Mouse (Mus musculus) myocyte (in vitro differentiated cells): Measurements from ENCODE around the gene Irf9.

Experiments used
- CEBPB ChIP-seq: IDR thresholded peaks from 2 replicates; pipeline ENCODE4 v1.6.1; 2011; ENCODE audit warnings: mild to moderate bottlenecking, moderate library complexity; ENCODE audit not compliant: poor library complexity, insufficient read depth, severe bottlenecking
- E2F4 ChIP-seq: IDR thresholded peaks from one replicate; pipeline ENCODE4 v1.6.1; 2011; ENCODE audit warnings: mild to moderate bottlenecking, control low read depth, moderate library complexity; ENCODE audit not compliant: insufficient read depth
- MAX ChIP-seq: IDR thresholded peaks from one replicate; pipeline ENCODE4 v1.6.1; 2011; ENCODE audit warnings: low read depth, mild to moderate bottlenecking, control low read depth
- MYOG ChIP-seq, 3 experiments: IDR thresholded peaks; one replicate each; pipeline ENCODE4 v1.6.1; 2011; ENCODE audit warnings: control low read depth in 2 of 3, low read depth in 2 of 3, mild to moderate bottlenecking in 2 of 3; ENCODE audit not compliant: insufficient read length in 2 of 3, control insufficient read depth in 1 of 3, insufficient read depth in 1 of 3
- POLR2A ChIP-seq: IDR thresholded peaks from one replicate; pipeline ENCODE4 v1.6.1; 2011; ENCODE audit warnings: low read depth, mild to moderate bottlenecking, control low read depth, moderate library complexity; ENCODE audit not compliant: insufficient read length
- POLR2AphosphoS2 ChIP-seq: IDR thresholded peaks from one replicate; pipeline ENCODE4 v1.6.1; 2011; ENCODE audit warnings: low read depth, control low read depth; ENCODE audit not compliant: insufficient read length
- REST ChIP-seq: IDR thresholded peaks from one replicate; pipeline ENCODE4 v1.6.1; 2011; ENCODE audit warnings: mild to moderate bottlenecking, control low read depth, moderate library complexity; ENCODE audit not compliant: insufficient read depth, insufficient read length
- TCF12 ChIP-seq: IDR thresholded peaks from one replicate; pipeline ENCODE4 v1.6.1; 2011; ENCODE audit warnings: mild to moderate bottlenecking, control low read depth; ENCODE audit not compliant: poor library complexity, insufficient read depth, severe bottlenecking
- USF1 ChIP-seq: IDR thresholded peaks from one replicate; pipeline ENCODE4 v1.6.1; 2011; ENCODE audit warnings: low read depth, mild to moderate bottlenecking, control low read depth, moderate library complexity

DNA sequence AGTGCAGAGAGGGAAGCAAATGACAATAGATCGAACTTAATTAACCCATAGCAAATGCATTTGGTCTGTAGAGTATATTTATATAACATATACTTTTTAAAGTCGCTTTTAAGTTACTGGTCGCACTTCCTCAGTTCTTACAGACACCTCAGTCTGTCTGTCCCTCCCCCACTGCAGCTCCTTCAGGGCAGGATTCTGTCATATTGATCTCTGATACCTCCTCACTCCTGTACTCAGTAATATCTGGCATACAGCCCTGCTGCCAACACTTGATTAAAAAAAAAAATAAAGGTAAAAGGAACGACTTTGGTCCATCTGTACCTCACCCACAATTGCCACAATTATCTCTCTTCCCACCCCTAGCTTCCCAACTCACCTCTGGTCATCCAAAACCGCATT lies 19.1 kb upstream of the Irf9 start:
- TF ChIP-seq POLR2A (no peak), TCF12 (no peak), USF1 (no peak), MAX (no peak), POLR2AphosphoS2 (no peak), MYOG (IDR thresholded peaks at IDR 0.05; ENCODE audit: control insufficient read depth in 1 of 3, insufficient read depth in 1 of 3, insufficient read length in 2 of 3, low read depth in 2 of 3) (no peak), REST (no peak), CEBPB (no peak), E2F4 (no peak)
